Mouse (Mus musculus) heart, embryonic 16.5 days (tissue): Measurements from ENCODE around the gene Slc22a23. TPM values are rescaled to one million over a fixed set of nuclear protein-coding genes. Genes with fewer than 3 reads are reported as not detected.

ENCODE experiments used
- ATAC-seq: fragments of 200-750 bp; cut with Nextera tagmentation; replicated peaks from 2 replicates; pipeline ENCODE4 v1.8.0; 2017; ENCODE audit warnings: moderate number of reproducible peaks; ENCODE audit not compliant: insufficient read depth, low FRiP score; ENCODE audit errors: extremely low read depth
- H3K27ac ChIP-seq: fragments of 300-500 bp; sonication (generic); 2 replicates; pipeline ENCODE4 v1.5.1; 2014; ENCODE audit warnings: mild to moderate bottlenecking, low read length, control low read depth, moderate library complexity
- H3K27me3 ChIP-seq: fragments of 300-500 bp; sonication (generic); 2 replicates; pipeline ENCODE4 v1.6.1; 2014; ENCODE audit warnings: low read length, mixed read lengths; ENCODE audit not compliant: control insufficient read depth, insufficient read depth
- H3K36me3 ChIP-seq: fragments of 300-500 bp; sonication (generic); 2 replicates; pipeline ENCODE4 v1.6.1; 2014; ENCODE audit not compliant: control insufficient read depth, insufficient read depth
- H3K4me1 ChIP-seq: fragments of 300-500 bp; sonication (generic); 2 replicates; pipeline ENCODE4 v1.6.1; 2014; ENCODE audit warnings: low read length, mixed read lengths; ENCODE audit not compliant: control insufficient read depth, insufficient read depth
- H3K4me2 ChIP-seq: fragments of 300-500 bp; sonication (generic); 2 replicates; pipeline ENCODE4 v1.6.1; 2014; ENCODE audit warnings: low read depth, mild to moderate bottlenecking, control low read depth, low read length
- H3K4me3 ChIP-seq: fragments of 300-500 bp; sonication (generic); 2 replicates; pipeline ENCODE4 v1.5.1; 2014; ENCODE audit warnings: mild to moderate bottlenecking, control low read depth, low read length
- H3K9ac ChIP-seq: fragments of 300-500 bp; sonication (generic); 2 replicates; pipeline ENCODE4 v1.6.1; 2014; ENCODE audit warnings: low read length, control low read depth
- H3K9me3 ChIP-seq: fragments of 300-500 bp; sonication (generic); replicated peaks from 2 replicates; pipeline ENCODE4 v1.6.1; 2016; ENCODE audit warnings: low read length; ENCODE audit not compliant: control insufficient read depth
- WGBS: fragments of 180-500 bp; shearing (Covaris S2); extraction: QIAGEN DNeasy Blood & Tissue Kit; methylation state at CpG from one replicate; pipeline ENCODE4 v1.1.7; 2014; 5-methylcytosine and 5-hydroxymethylcytosine counted together
- polyA plus RNA-seq: library from polyadenylated mRNA; unstranded; fragments of >200 nt; fragmentation: Nextera tagmentation; extraction: Ambion mirVana; gene quantifications from 2 replicates; pipeline ENCODE4 v1.2.1, GENCODE M21; 2015

Gene Slc22a23
- polyA plus RNA-seq, 1 experiment from 2014 or later: 3.3 TPM

GRCm38 (mm10) chr13:34270886-34271602 is 73.9 kb downstream of the Slc22a23 start:
- H3K4me1 ChIP-seq: peaks cover 14% of the 10 kb centered on the region
- no peak for ATAC-seq
- H3K4me3 ChIP-seq: no peak overlapping the region
- H3K27me3 ChIP-seq: no peaks in the 10 kb centered on the region
- no peak overlapping the region for H3K4me2 ChIP-seq
- no peak overlapping the region for H3K9ac ChIP-seq
- peaks cover 3% of the 10 kb centered on the region; the same call in 1 of the 2 replicates for H3K9me3 ChIP-seq
- no peak overlapping the region for H3K27ac ChIP-seq
- WGBS: 79% methylated on average over 5 of the region's 5 CpGs
- no peaks in the 10 kb centered on the region; the same call in 1 of the 2 replicates for H3K36me3 ChIP-seq

GRCm38 (mm10) chr13:34269376-34269991 is 75.5 kb downstream of the Slc22a23 start:
- WGBS: 80% methylated on average over 2 of the region's 2 CpGs
- ATAC-seq: no peak
- Histone ChIP-seq H3K27ac (no peak overlapping the region), H3K9me3 (peaks cover 3% of the 10 kb centered on the region; the same call in 1 of the 2 replicates), H3K9ac (no peak overlapping the region), H3K4me3 (no peak overlapping the region), H3K36me3 (no peaks in the 10 kb centered on the region; the same call in 1 of the 2 replicates), H3K4me1 (peaks cover 12% of the 10 kb centered on the region), H3K27me3 (no peaks in the 10 kb centered on the region), H3K4me2 (no peak overlapping the region)

- Histone ChIP-seq H3K4me2 (no peak overlapping the region), H3K9ac (no peak overlapping the region), H3K36me3 (no peaks in the 10 kb centered on the region), H3K27ac (no peak overlapping the region), H3K9me3 (no peaks in the 10 kb centered on the region), H3K4me3 (no peak overlapping the region), H3K4me1 (peaks cover 4% of the 10 kb centered on the region), H3K27me3 (no peaks in the 10 kb centered on the region)
- ATAC-seq: no peak
- 78% methylated on average over 8 of the region's 8 CpGs for WGBS
Measured at GRCm38 (mm10) chr13:34266942-34267660, 77.9 kb downstream of the Slc22a23 start.

GRCm38 (mm10) chr13:34266067-34266466 is 78.9 kb downstream of the Slc22a23 start:
- Histone ChIP-seq H3K36me3 (no peaks in the 10 kb centered on the region), H3K27ac (no peak overlapping the region), H3K4me1 (no peaks in the 10 kb centered on the region), H3K9me3 (no peaks in the 10 kb centered on the region), H3K4me3 (no peak overlapping the region), H3K4me2 (no peak overlapping the region), H3K27me3 (no peaks in the 10 kb centered on the region), H3K9ac (no peak overlapping the region)
- WGBS: 90% methylated on average over 8 of the region's 8 CpGs
- ATAC-seq: no peak

GRCm38 (mm10) chr13:34265576-34265975 is 79.4 kb downstream of the Slc22a23 start:
- Histone ChIP-seq H3K27ac (no peak overlapping the region), H3K4me2 (no peak overlapping the region), H3K4me3 (no peak overlapping the region), H3K9me3 (no peaks in the 10 kb centered on the region), H3K27me3 (no peaks in the 10 kb centered on the region), H3K36me3 (no peaks in the 10 kb centered on the region), H3K4me1 (no peaks in the 10 kb centered on the region), H3K9ac (no peak overlapping the region)
- no peak for ATAC-seq
- WGBS: 72% methylated on average over 5 of the region's 5 CpGs

- Histone ChIP-seq H3K9me3 (no peaks in the 10 kb centered on the region), H3K4me2 (no peak overlapping the region), H3K4me1 (no peaks in the 10 kb centered on the region), H3K27ac (no peak overlapping the region), H3K9ac (no peak overlapping the region), H3K4me3 (no peak overlapping the region), H3K27me3 (no peaks in the 10 kb centered on the region), H3K36me3 (no peaks in the 10 kb centered on the region)
- ATAC-seq: no peak
- 89% methylated on average over 3 of the region's 3 CpGs for WGBS
Measured at GRCm38 (mm10) chr13:34265022-34265565, 79.9 kb downstream of the Slc22a23 start.

GRCm38 (mm10) chr13:34264508-34264907 is 80.5 kb downstream of the Slc22a23 start:
- H3K9ac ChIP-seq: no peak overlapping the region
- no peak for ATAC-seq
- H3K4me3 ChIP-seq: no peak overlapping the region
- no peaks in the 10 kb centered on the region for H3K9me3 ChIP-seq
- H3K36me3 ChIP-seq: no peaks in the 10 kb centered on the region
- WGBS: 77% methylated on average over 2 of the region's 2 CpGs
- no peak overlapping the region for H3K27ac ChIP-seq
- no peak overlapping the region for H3K4me2 ChIP-seq
- no peaks in the 10 kb centered on the region for H3K4me1 ChIP-seq
- no peaks in the 10 kb centered on the region for H3K27me3 ChIP-seq

GRCm38 (mm10) chr13:34258765-34259164 is 86.2 kb downstream of the Slc22a23 start:
- Histone ChIP-seq H3K9ac (no peak overlapping the region), H3K4me2 (no peak overlapping the region), H3K9me3 (no peaks in the 10 kb centered on the region), H3K36me3 (no peaks in the 10 kb centered on the region), H3K4me3 (no peak overlapping the region), H3K27me3 (no peaks in the 10 kb centered on the region), H3K27ac (no peak overlapping the region), H3K4me1 (peaks cover 16% of the 10 kb centered on the region)
- 83% methylated on average over 3 of the region's 3 CpGs for WGBS
- no peak for ATAC-seq

GRCm38 (mm10) chr13:34257177-34257576 is 87.8 kb downstream of the Slc22a23 start:
- H3K9me3 ChIP-seq: no peaks in the 10 kb centered on the region
- H3K9ac ChIP-seq: no peak overlapping the region
- no peak overlapping the region for H3K4me3 ChIP-seq
- no peaks in the 10 kb centered on the region for H3K36me3 ChIP-seq
- ATAC-seq: no peak
- 84% methylated on average over 7 of the region's 7 CpGs for WGBS
- H3K4me1 ChIP-seq: peaks cover 16% of the 10 kb centered on the region
- H3K27ac ChIP-seq: no peak overlapping the region
- H3K27me3 ChIP-seq: no peaks in the 10 kb centered on the region
- H3K4me2 ChIP-seq: no peak overlapping the region
